Mouse (Mus musculus) left cerebral cortex, postnatal 36 days (tissue): Measurements from ENCODE around the gene Lpxn. TPM values are rescaled to one million over a fixed set of nuclear protein-coding genes. Genes with fewer than 3 reads are reported as not detected.
A peak's percentile ranks its signal among the peaks of the same experiment; 100 is the strongest.

Experiments
- DNase-seq, 2 experiments: peaks; one replicate each; pipeline ENCODE4 v3.0.0; 2021 to 2022; ENCODE audit warnings: low spot score in 2 of 2, mixed read lengths in 1 of 2
- intact Hi-C: fragments of 180-260 bp; cut with DNase I; formaldehyde crosslinking; loops from one replicate; pipeline ENCODE4 v1.15.1; 2025
- total RNA-seq, 2 experiments: library from RNA; stranded (reverse); gene quantifications; 2 replicates each; pipeline ENCODE4 v1.2.3; 2021

Lpxn gene
- 1 to 10 TPM; 1.2 to 1.6 TPM for total RNA-seq

- DNase-seq: peak; percentile 96 to 98
- intact Hi-C loops: loop anchor here (2.0 to 5.0 kb wide), 6 partner anchors 33 to 783 kb away; partner anchors contain the start of gene Dtx4
Measured at GRCm38 (mm10) chr19:12795511-12796327, at the start of gene Lpxn, which contains the start of gene Zfp91. TSS of gene Lpxn (plus strand) at chr19:12796193. TSS of gene Zfp91 (minus strand) at chr19:12796126.

- intact Hi-C loops: no loop called here
- DNase-seq: no peak
Measured at GRCm38 (mm10) chr19:12756286-12756685, 39.7 kb upstream of the Lpxn start.

DNA sequence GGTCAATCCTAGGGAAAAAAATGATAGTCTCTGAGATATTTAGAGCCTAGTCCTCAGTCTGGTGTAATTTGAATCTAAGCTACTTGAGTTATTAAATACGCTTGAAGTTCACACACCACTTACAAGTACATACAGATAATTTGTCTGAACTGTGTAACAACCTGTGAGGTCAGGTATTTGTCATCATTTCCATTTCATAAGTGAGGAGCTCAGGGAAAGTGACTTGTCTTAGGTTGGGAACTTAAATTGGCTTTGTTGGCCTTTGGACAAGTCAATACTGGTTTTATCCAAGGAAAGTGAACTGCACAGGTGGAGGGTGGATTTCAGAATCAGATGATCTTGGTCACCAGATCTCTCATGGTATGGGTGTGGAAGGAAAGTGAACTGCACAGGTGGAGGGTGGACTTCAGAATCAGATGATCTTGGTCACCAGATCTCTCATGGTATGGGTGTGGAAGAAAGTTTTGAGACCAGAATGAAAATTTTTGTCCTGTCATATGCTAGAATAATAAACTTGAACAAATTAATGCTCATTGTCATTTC is 37.0 kb upstream of the Lpxn start:
- intact Hi-C loops: no loop called here

GRCm38 (mm10) chr19:12759656-12760055 is 36.3 kb upstream of the Lpxn start:
- intact Hi-C loops: loop anchor here (5.0 kb wide), 1 partner anchor 38 kb away; the partner anchor contains the start of genes Lpxn and Zfp91
- DNase-seq: peak in 1 of 2 experiments; percentile 21

More for the DNA sequence above, 37.0 kb upstream of the Lpxn start:
- no peak for DNase-seq

DNA sequence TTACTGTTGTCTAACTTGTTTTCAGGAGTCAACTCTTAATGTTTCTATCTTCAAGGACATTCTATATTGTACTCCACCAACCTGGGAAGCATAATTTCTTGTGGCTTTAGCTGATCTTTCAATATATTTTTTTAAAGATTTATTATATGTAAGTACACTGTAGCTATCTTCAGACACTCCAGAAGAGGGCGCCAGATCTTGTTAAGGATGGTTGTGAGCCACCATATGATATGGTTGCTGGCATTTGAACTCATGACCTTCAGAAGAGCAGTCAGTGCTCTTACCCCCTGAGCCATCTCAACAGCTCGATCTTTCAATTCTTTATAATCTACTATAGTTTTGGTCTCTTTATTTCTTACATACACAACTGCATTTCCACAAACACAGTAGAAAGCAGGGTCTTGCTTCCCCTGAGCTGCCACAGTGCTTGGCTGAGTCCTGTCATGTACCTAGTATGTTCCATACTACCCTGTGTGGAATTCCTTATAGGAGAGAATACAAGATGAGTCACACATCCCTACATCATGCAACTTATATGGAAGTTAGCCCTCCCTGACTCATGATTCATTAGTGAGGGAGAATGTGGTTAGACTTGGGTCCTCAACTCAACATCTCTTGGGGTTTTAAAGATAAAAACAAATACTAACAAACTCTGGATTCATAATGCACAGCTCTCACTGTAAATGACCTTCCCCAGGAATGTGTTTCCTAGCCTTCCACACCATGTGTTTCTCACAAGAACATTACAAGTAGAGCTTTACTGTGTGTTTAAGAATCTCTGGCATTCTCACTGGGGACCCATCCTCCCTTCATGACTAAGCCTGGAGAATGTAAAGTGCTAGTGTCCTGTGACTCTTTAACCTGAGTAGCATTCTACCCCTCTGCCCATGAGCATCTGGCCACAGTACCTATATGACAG is 33.5 kb upstream of the Lpxn start:
- intact Hi-C loops: loop anchor here (5.0 kb wide), 1 partner anchor 35 kb away; the partner anchor contains the start of genes Lpxn and Zfp91

GRCm38 (mm10) chr19:12765308-12765707 is 30.7 kb upstream of the Lpxn start, which contains the start of gene Cntf:
TSS of gene Cntf (minus strand) at chr19:12765632.
- intact Hi-C loops: no loop called here
- no peak for DNase-seq

More for the DNA sequence above, 33.5 kb upstream of the Lpxn start:
- DNase-seq: no peak

DNA sequence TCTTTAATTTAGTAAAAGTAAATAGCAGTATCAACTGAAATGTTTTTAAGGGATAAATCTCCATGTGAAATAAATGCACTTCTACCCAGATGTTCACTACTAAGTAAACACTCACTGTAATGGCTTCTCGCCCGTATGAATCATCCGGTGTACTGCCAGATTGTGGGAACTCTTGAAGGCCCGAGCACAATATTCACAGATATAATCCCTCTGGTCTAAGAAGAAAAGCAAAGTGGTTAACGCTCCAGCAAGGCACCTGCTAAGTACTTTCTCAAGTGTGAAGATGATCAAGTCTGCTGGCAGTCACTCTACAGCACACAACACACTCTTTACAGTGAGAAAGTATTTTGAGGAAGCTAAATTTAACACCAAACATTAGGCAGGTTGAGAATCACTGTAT is 25.1 kb upstream of the Lpxn start:
- intact Hi-C loops: no loop called here
- no peak for DNase-seq

GRCm38 (mm10) chr19:12780437-12780836 is 15.6 kb upstream of the Lpxn start:
- intact Hi-C loops: no loop called here
- DNase-seq: no peak

- no peak for DNase-seq
Measured at GRCm38 (mm10) chr19:12786803-12787395, 9.1 kb upstream of the Lpxn start.

GRCm38 (mm10) chr19:12787721-12788120 is 8.3 kb upstream of the Lpxn start:
- intact Hi-C loops: no loop called here
- no peak for DNase-seq

More at GRCm38 (mm10) chr19:12786803-12787395, 9.1 kb upstream of the Lpxn start:
- intact Hi-C loops: no loop called here

- intact Hi-C loops: no loop called here
Measured at GRCm38 (mm10) chr19:12792374-12792773, 3.6 kb upstream of the Lpxn start.

GRCm38 (mm10) chr19:12794056-12795044 is 1.6 kb upstream of the Lpxn start:
- peak; percentile 94 for DNase-seq
- intact Hi-C loops: loop anchor here (2.0 to 5.0 kb wide), 5 partner anchors 32 to 782 kb away; partner anchors contain the start of gene Dtx4

More at GRCm38 (mm10) chr19:12792374-12792773, 3.6 kb upstream of the Lpxn start:
- DNase-seq: no peak

DNA sequence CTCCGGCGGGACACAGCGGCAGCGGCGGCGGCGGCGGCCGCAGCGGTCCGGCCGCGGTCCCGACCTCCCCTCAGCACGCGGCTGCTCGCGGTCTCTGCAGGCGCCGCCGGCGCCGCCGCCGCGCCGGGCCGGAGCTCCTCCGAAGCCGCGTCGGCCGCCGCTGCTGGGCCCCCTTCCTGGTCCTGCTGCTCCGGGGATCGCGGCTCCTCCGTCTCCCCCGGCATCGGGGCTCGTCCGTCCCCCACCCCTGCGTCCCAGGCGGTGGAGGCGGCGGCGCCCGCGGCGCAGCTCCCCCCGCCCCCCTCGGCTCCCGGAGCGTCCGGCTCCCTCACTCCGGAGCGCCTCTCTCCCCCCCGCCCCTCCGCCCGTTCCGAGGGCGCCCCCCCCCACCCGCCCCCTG is 883 bp upstream of the Lpxn start:
- DNase-seq: no peak
- intact Hi-C loops: loop anchor here (2.0 to 5.0 kb wide), 5 partner anchors 33 to 783 kb away; partner anchors contain the start of gene Dtx4

DNA sequence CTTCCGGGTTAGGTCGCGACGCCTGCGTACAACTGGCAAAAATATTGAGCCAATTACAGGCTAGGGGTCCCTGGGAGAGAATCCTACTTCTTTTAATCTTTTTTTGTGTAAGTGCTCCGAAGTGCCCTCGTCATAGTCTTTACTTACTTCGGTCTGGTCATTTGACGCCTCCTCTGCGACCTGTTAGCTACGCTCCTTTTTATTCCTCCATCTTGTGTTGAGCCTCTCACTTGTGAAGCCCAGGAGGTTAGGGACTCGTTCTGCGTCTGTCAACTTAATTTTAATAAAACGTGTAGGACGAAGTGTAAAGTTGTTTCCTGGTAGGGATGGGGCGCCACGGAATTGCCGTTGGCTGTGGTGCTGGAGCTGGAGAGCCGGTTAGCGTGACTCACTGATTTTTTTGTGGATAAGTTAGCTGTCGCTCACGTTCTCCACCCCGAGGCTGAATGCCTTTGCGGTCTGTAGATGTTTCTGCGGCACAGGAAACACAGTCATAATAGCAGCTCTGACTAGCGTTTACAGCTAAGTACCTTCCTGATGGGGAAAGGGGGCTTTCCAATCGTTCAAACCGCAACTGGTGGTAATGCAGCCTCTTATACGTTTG is 437 bp downstream of the Lpxn start:
- no peak for DNase-seq
- intact Hi-C loops: loop anchor here (2.0 to 5.0 kb wide), 5 partner anchors 34 to 784 kb away; partner anchors contain the start of gene Dtx4

GRCm38 (mm10) chr19:12797071-12797470 is 1.1 kb downstream of the Lpxn start:
- intact Hi-C loops: loop anchor here (2.0 to 5.0 kb wide), 5 partner anchors 35 to 785 kb away; partner anchors contain the start of gene Dtx4

DNA sequence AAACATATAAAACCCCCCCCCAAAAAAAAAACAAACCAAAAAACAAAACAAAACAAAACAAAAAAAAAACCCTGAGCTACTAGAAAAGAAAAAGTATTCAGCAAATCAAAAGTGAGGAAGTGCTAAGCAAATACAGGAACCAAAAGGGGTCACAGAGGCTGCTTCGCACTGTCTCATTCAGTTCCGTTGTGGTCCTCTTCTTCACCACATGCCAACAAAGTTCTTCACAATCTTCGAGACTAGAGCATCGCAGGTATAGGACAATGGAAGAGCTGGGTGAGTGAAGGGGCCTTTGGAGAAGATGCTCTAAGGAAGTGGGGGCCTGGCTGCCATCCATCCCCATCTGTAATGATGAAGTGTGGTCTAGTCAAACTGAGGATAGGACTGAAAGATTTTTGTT is 2.4 kb downstream of the Lpxn start:
- DNase-seq: no peak
- intact Hi-C loops: loop anchor here (5.0 kb wide), 4 partner anchors 36 to 786 kb away; partner anchors contain the start of gene Dtx4

More at GRCm38 (mm10) chr19:12797071-12797470, 1.1 kb downstream of the Lpxn start:
- no peak for DNase-seq

- intact Hi-C loops: loop anchor here (5.0 kb wide), 4 partner anchors 37 to 787 kb away; partner anchors contain the start of gene Dtx4
Measured at GRCm38 (mm10) chr19:12799081-12799480, 3.1 kb downstream of the Lpxn start.

More at GRCm38 (mm10) chr19:12799081-12799480, 3.1 kb downstream of the Lpxn start:
- no peak for DNase-seq
